Mouse (Mus musculus) liver, adult (tissue): Measurements from ENCODE around the gene Gatad2b.

ENCODE experiments used
- GATA4 ChIP-seq: IDR thresholded peaks from 2 replicates; pipeline ENCODE4 v1.6.1; 2014; ENCODE audit warnings: mild to moderate bottlenecking, low read length; ENCODE audit not compliant: insufficient replicate concordance

Gatad2b gene

GRCm38 (mm10) chr3:90359230-90359629 is 66.3 kb downstream of the Gatad2b start:
- no peak for TF ChIP-seq GATA4

- TF ChIP-seq GATA4: no peak
These were observed 68.5 kb downstream of the Gatad2b start for GRCm38 (mm10) chr3:90361476-90361875.

GRCm38 (mm10) chr3:90362346-90362745 is 69.4 kb downstream of the Gatad2b start:
- no peak for TF ChIP-seq GATA4

- no peak for TF ChIP-seq GATA4
These were observed 74.1 kb downstream of the Gatad2b start for GRCm38 (mm10) chr3:90367001-90367632.

- no peak for TF ChIP-seq GATA4
These were observed 76.1 kb downstream of the Gatad2b start for GRCm38 (mm10) chr3:90369041-90369440.

- TF ChIP-seq GATA4: no peak
These were observed 78.9 kb downstream of the Gatad2b start for GRCm38 (mm10) chr3:90371857-90372256.

GRCm38 (mm10) chr3:90372817-90373216 is 79.8 kb downstream of the Gatad2b start:
- TF ChIP-seq GATA4: no peak

GRCm38 (mm10) chr3:90373432-90374028 is 80.6 kb downstream of the Gatad2b start:
- no peak for TF ChIP-seq GATA4

GRCm38 (mm10) chr3:90374368-90374767 is 81.4 kb downstream of the Gatad2b start:
- TF ChIP-seq GATA4: no peak

GRCm38 (mm10) chr3:90375562-90376246 is 82.7 kb downstream of the Gatad2b start:
- no peak for TF ChIP-seq GATA4

GRCm38 (mm10) chr3:90376247-90376585 is 83.2 kb downstream of the Gatad2b start:
- TF ChIP-seq GATA4: peak; percentile 77; the same call in 1 of the 2 replicates

GRCm38 (mm10) chr3:90378496-90378895 is 85.5 kb downstream of the Gatad2b start:
- TF ChIP-seq GATA4: no peak

GRCm38 (mm10) chr3:90381727-90382126 is 88.7 kb downstream of the Gatad2b start:
- TF ChIP-seq GATA4: no peak

GRCm38 (mm10) chr3:90383690-90384089 is 90.7 kb downstream of the Gatad2b start:
- no peak for TF ChIP-seq GATA4

GRCm38 (mm10) chr3:90384851-90385375 is 91.9 kb downstream of the Gatad2b start:
- no peak for TF ChIP-seq GATA4

GRCm38 (mm10) chr3:90386817-90387216 is 93.8 kb downstream of the Gatad2b start:
- no peak for TF ChIP-seq GATA4
